Mouse (Mus musculus) neural tube, embryonic 14.5 days (tissue): ENCODE results near the gene Camk1d. TPM values are rescaled to one million over a fixed set of nuclear protein-coding genes. Genes with fewer than 3 reads are reported as not detected.

ENCODE experiments used
- ATAC-seq: fragments of 200-750 bp; cut with Nextera tagmentation; 2 replicates; pipeline ENCODE4 v1.8.0; 2017; ENCODE audit warnings: low read depth, mild to moderate bottlenecking, moderate TSS enrichment, moderate library complexity
- H3K27ac ChIP-seq: fragments of 300-500 bp; sonication (generic); 2 replicates; pipeline ENCODE4 v1.5.1; 2014; ENCODE audit warnings: low read depth, mild to moderate bottlenecking, control low read depth, low read length, moderate library complexity, mixed read lengths
- H3K27me3 ChIP-seq: fragments of 300-500 bp; sonication (generic); 2 replicates; pipeline ENCODE4 v1.6.1; 2014; ENCODE audit warnings: low read length; ENCODE audit not compliant: control insufficient read depth, insufficient read depth
- H3K36me3 ChIP-seq: fragments of 300-500 bp; sonication (generic); 2 replicates; pipeline ENCODE4 v1.6.1; 2014; ENCODE audit warnings: low read length, mixed read lengths; ENCODE audit not compliant: control insufficient read depth, insufficient read depth
- H3K4me1 ChIP-seq: fragments of 300-500 bp; sonication (generic); 2 replicates; pipeline ENCODE4 v1.6.1; 2014; ENCODE audit warnings: low read length; ENCODE audit not compliant: control insufficient read depth, insufficient read depth
- H3K4me2 ChIP-seq: fragments of 300-500 bp; sonication (generic); 2 replicates; pipeline ENCODE4 v1.6.1; 2014; ENCODE audit warnings: mild to moderate bottlenecking, low read depth, low read length, control low read depth
- H3K4me3 ChIP-seq: fragments of 300-500 bp; sonication (generic); 2 replicates; pipeline ENCODE4 v1.5.1; 2014; ENCODE audit warnings: low read depth, low read length, control low read depth, mixed read lengths
- H3K9ac ChIP-seq: fragments of 300-500 bp; sonication (generic); replicated peaks from 2 replicates; pipeline ENCODE4 v1.6.1; 2014; ENCODE audit warnings: low read depth, mild to moderate bottlenecking, control low read depth, low read length, mixed read lengths
- H3K9me3 ChIP-seq: fragments of 300-500 bp; sonication (generic); 2 replicates; pipeline ENCODE4 v1.6.1; 2016; ENCODE audit warnings: low read length; ENCODE audit not compliant: control insufficient read depth
- WGBS: fragments of 180-500 bp; shearing (Covaris S2); extraction: QIAGEN DNeasy Blood & Tissue Kit; methylation state at CpG from one replicate; pipeline ENCODE4 v1.1.7; 2014; 5-methylcytosine and 5-hydroxymethylcytosine counted together
- polyA plus RNA-seq: library from polyadenylated mRNA; unstranded; fragments of >200 nt; fragmentation: Nextera tagmentation; extraction: Ambion mirVana; gene quantifications from 2 replicates; pipeline ENCODE4 v1.2.1, GENCODE M21; 2014

Camk1d gene
- polyA plus RNA-seq, 1 experiment from 2014 or later = 9.9 TPM

- no peaks in the 10 kb centered on the region; the same call in 1 of the 2 replicates for H3K9me3 ChIP-seq
- ATAC-seq = no peak
- 82% methylated on average over 2 of the region's 2 CpGs for WGBS
- H3K4me2 ChIP-seq = no peak overlapping the region
- H3K4me1 ChIP-seq = no peaks in the 10 kb centered on the region
- no peak overlapping the region for H3K4me3 ChIP-seq
- H3K27ac ChIP-seq = no peak overlapping the region
- no peaks in the 10 kb centered on the region for H3K27me3 ChIP-seq
- H3K36me3 ChIP-seq = no peaks in the 10 kb centered on the region
- no peak overlapping the region for H3K9ac ChIP-seq
Observed at GRCm38 (mm10) chr2:5529992-5530391, 184.3 kb downstream of the Camk1d start.

- 57% methylated on average over 8 of the region's 8 CpGs for WGBS
Observed at GRCm38 (mm10) chr2:5519221-5519669, 195.1 kb downstream of the Camk1d start.

GRCm38 (mm10) chr2:5515106-5515505 lies 199.2 kb downstream of the Camk1d start:
- Histone ChIP-seq H3K4me1 (no peaks in the 10 kb centered on the region), H3K4me3 (no peak overlapping the region), H3K27ac (no peak overlapping the region), H3K27me3 (no peaks in the 10 kb centered on the region), H3K36me3 (no peaks in the 10 kb centered on the region), H3K4me2 (no peak overlapping the region), H3K9me3 (no peaks in the 10 kb centered on the region), H3K9ac (no peak overlapping the region)
- no peak for ATAC-seq
- 94% methylated on average over 2 of the region's 2 CpGs for whole genome bisulfite sequencing

More at GRCm38 (mm10) chr2:5519221-5519669, 195.1 kb downstream of the Camk1d start:
- no peaks in the 10 kb centered on the region for H3K4me1 ChIP-seq
- no peaks in the 10 kb centered on the region for H3K27me3 ChIP-seq
- no peak overlapping the region for H3K27ac ChIP-seq
- no peak overlapping the region for H3K4me2 ChIP-seq
- ATAC-seq = no peak
- H3K9me3 ChIP-seq = no peaks in the 10 kb centered on the region
- H3K9ac ChIP-seq = no peak overlapping the region
- H3K36me3 ChIP-seq = no peaks in the 10 kb centered on the region
- H3K4me3 ChIP-seq = no peak overlapping the region

GRCm38 (mm10) chr2:5514095-5514494 lies 200.2 kb downstream of the Camk1d start:
- Histone ChIP-seq H3K9ac (no peak overlapping the region), H3K4me1 (no peaks in the 10 kb centered on the region), H3K27ac (no peak overlapping the region), H3K36me3 (no peaks in the 10 kb centered on the region), H3K4me3 (no peak overlapping the region), H3K27me3 (no peaks in the 10 kb centered on the region), H3K4me2 (no peak overlapping the region), H3K9me3 (no peaks in the 10 kb centered on the region)
- 96% methylated on average over 5 of the region's 5 CpGs for WGBS
- no peak for ATAC-seq

- H3K9ac ChIP-seq = no peak overlapping the region
- ATAC-seq = no peak
- no peak overlapping the region for H3K27ac ChIP-seq
- no peak overlapping the region for H3K4me3 ChIP-seq
- 90% methylated on average over 2 of the region's 2 CpGs for WGBS
- H3K36me3 ChIP-seq = no peaks in the 10 kb centered on the region
- no peak overlapping the region for H3K4me2 ChIP-seq
- H3K4me1 ChIP-seq = no peaks in the 10 kb centered on the region
- H3K27me3 ChIP-seq = no peaks in the 10 kb centered on the region
- H3K9me3 ChIP-seq = no peaks in the 10 kb centered on the region
Observed at GRCm38 (mm10) chr2:5513621-5514020, 200.7 kb downstream of the Camk1d start.

GRCm38 (mm10) chr2:5510042-5510441 lies 204.3 kb downstream of the Camk1d start:
- 90% methylated on average over 6 of the region's 6 CpGs for WGBS
- ATAC-seq = no peak
- Histone ChIP-seq H3K27me3 (no peaks in the 10 kb centered on the region), H3K27ac (no peak overlapping the region), H3K4me3 (no peak overlapping the region), H3K4me1 (no peaks in the 10 kb centered on the region), H3K4me2 (no peak overlapping the region), H3K36me3 (no peaks in the 10 kb centered on the region), H3K9ac (no peak overlapping the region), H3K9me3 (peaks cover 4% of the 10 kb centered on the region; the same call in 1 of the 2 replicates)

GRCm38 (mm10) chr2:5499620-5500019 lies 214.7 kb downstream of the Camk1d start:
- Histone ChIP-seq H3K36me3 (no peaks in the 10 kb centered on the region), H3K4me2 (no peak overlapping the region), H3K9ac (no peak overlapping the region), H3K9me3 (no peaks in the 10 kb centered on the region), H3K4me3 (no peak overlapping the region), H3K27ac (no peak overlapping the region), H3K27me3 (no peaks in the 10 kb centered on the region), H3K4me1 (no peaks in the 10 kb centered on the region)
- 54% methylated on average over 4 of the region's 4 CpGs for WGBS
- no peak for ATAC-seq

- 54% methylated on average over 5 of the region's 5 CpGs for WGBS
- Histone ChIP-seq H3K9ac (no peak overlapping the region), H3K27ac (no peak overlapping the region), H3K4me2 (no peak overlapping the region), H3K36me3 (no peaks in the 10 kb centered on the region), H3K9me3 (no peaks in the 10 kb centered on the region), H3K4me1 (no peaks in the 10 kb centered on the region), H3K4me3 (no peak overlapping the region), H3K27me3 (no peaks in the 10 kb centered on the region)
- ATAC-seq = peak; percentile 72
Observed at GRCm38 (mm10) chr2:5489916-5490315, 224.4 kb downstream of the Camk1d start.

- Histone ChIP-seq H3K9me3 (no peaks in the 10 kb centered on the region), H3K9ac (no peak overlapping the region), H3K4me1 (no peaks in the 10 kb centered on the region), H3K27ac (no peak overlapping the region), H3K4me2 (no peak overlapping the region), H3K4me3 (no peak overlapping the region), H3K27me3 (no peaks in the 10 kb centered on the region), H3K36me3 (no peaks in the 10 kb centered on the region)
- WGBS = 91% methylated on average over 3 of the region's 3 CpGs
- ATAC-seq = no peak
Observed at GRCm38 (mm10) chr2:5487344-5487743, 227.0 kb downstream of the Camk1d start.
